Mouse (Mus musculus) cortical plate, adult 2 months (tissue): ENCODE results near the gene 1700023F06Rik.

Experiments used
- CTCF ChIP-seq: fragments of 200-500 bp; IDR thresholded peaks from 2 replicates; pipeline ENCODE4 v1.5.1; 2011; ENCODE audit warnings: mild to moderate bottlenecking, control low read depth, low read length; ENCODE audit not compliant: insufficient read depth; ENCODE audit errors: extremely low read depth
- POLR2A ChIP-seq: fragments of 200-500 bp; IDR thresholded peaks from 2 replicates; pipeline ENCODE4 v1.6.1; 2011; ENCODE audit warnings: mild to moderate bottlenecking, low read length, control low read depth; ENCODE audit not compliant: insufficient read depth; ENCODE audit errors: extremely low read depth

DNA sequence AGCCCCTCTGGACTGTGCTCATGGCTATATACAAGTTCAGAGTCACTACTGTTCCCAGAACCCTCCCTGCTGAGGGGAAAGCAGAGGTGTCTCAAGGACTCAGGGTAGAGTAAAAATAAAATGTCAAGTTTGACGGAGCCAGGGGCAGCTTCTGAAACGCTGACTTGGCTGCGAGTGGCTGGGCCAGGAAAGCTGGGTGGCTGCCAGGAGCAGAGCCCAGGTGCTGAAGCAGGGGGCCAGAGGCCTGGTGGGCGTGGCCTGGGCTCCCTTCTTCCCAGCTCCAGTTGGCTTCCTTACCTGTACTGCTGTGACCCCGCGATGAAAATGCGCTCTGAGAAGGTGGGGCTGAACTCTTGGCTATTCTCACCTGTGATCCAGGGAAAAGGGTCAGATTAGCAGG is 32.4 kb upstream of the 1700023F06Rik start:
- no peak for TF ChIP-seq CTCF
- no peak for TF ChIP-seq POLR2A
